Mouse (Mus musculus): Measurements from ENCODE around the gene Sgms1.

The Sgms1 gene

DNA sequence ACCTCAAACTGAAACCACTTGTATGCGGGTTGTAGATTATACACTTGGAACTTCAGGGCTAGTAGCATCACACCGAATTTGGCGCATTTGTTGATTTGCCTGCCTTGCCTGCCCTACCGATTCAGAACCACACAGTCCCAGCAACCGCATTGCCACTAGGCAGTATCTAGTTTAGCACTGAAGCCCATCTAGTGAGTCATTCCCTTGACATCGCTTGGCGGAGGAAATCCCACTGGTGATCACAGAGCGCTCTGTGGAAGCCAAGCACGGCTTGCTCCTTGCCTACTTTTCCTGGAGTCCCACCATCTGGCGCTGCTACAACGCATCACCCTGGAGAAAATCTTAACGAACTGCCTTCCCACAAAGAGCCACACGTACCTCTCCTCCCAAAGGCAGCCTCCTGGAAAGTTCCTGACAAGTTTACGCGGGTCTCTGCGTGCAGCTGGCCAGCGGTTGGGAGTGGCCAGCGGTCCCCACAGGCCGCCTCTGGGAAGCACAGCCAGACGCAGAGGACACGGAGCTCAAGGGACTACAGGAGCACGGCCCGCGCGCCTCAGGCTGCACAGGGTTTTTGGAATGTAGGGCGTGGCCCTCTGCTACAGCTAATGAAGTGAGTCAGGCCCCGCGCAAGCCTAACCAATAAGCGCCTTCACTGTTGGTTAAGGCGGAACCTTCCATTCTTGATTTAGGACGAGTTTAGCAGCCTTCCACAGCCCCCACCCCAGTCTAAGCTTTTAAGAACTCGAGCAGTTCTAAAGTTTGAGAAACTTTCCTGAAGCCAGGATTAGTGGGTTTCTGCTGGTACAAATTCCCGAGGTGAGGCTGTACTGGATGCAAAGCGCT, 178.8 kb downstream of the Sgms1 start:
- peak; percentile 66 for DNase-seq (ENCODE audit: low spot score)

DNA sequence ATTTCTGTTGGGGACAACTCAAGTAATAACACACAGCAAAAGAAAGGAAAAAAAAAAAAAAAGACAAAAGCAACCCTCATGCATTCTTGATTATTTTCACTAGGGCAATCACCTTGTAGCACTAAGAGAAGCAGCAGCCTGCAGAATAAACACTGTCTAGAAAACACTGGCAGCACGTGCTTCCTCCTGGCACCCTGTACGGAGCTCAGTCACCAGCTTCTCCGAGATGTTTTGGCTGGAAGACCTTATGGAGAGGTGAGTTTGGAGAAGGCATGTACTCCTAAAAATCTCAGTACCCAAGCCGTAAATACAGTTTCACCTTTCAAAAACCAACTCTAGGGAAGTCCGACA, 179.4 kb downstream of the Sgms1 start:
- no peak for DNase-seq (ENCODE audit: low spot score)

DNA sequence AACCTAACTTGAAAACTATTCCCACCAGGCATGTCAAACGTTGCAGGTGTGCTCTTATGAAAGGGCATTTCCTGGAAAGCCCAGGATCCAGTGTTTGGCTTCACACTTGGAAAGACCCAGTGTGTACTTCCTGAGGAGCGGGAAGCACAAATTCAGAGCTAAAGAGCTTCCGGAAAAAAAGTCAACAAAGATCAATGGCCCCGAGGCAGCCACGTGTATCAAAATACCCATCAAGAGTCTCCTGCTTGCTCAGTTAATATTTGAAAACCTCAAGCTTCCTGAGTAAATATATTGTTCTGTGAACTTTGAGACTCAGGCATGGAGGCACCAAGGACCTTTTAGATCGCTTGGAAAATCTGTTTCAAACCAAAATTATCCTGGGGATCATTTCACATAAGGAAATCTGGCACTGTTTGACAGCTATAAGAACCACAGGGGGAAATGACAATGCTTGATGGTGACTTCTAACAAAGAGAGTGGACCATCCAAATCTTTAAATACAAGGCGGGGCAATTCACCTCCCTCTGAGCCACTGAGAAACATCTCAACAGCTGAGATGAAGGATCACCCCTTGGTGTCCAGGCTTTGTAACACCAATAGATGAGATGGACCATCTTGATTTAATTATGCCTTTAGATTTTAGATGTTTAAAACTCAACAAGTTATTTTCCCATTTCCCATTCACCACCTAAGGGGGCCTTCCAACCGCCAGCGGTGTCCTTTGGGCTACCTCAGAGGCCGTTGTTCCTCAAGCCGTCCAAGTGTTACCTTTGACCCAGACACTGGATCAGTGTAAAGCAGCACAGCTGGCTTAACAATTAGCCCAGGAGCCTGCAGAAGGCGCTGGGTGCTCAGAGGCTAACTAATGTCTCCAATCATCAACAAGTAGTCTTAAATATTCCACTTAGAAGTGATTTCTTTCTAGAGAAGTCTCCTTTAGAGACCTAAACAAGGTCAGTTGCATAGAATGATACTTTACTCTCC, 187.1 kb downstream of the Sgms1 start:
- no peak for DNase-seq (ENCODE audit: low spot score)

DNA sequence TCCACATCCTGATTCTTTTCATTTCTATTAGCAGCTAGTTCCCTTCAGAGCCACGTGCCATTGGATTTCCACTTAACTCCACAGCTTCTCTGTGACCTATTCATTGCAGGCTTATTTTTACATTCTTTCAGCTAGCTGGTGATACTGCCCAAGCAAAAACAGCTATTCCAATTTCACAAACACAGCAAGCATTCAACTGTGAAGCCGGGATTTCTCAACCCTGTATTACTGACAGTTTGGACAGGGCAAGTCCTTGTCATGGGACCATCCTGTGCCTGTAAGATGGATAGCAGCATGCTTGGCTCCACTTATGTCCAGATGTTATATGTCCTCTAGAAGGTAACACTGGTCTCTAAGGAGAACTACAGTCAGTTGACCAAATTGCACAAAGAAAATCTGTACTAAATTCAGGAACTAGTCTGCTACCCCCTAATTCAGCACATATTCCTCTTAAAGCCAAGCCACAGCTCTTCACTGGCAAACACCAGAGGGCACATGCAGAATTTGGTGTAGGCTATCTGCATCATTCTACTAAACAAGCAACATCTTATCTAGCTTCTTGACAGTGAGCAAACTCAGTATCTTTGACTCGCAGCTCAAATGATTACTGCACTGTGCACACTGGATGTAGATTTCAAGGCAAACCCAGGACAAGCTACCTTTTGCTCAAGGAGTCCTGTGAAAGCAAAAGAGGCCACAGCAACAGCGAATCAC, 189.5 kb downstream of the Sgms1 start:
- no peak for DNase-seq (ENCODE audit: low spot score)

DNA sequence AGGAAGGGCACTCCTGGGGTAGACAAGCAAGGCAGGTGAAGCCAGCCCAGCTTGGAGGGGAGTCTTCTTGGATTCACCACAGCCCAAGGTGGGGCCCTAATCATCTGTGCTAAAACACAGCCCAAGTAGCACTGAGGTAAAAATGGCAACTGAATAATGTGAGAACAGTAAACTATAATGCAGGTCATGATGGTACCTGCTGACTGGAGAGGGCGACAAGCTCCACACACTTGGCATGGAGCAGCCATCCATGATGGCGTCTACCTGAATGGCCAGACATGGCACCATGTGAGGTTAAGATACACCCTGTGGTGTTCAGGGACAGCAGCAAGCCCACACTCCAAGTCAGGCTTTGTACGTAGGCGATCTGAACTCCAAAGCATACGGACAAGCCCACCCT, 190.4 kb downstream of the Sgms1 start:
- DNase-seq (ENCODE audit: low spot score): no peak

DNA sequence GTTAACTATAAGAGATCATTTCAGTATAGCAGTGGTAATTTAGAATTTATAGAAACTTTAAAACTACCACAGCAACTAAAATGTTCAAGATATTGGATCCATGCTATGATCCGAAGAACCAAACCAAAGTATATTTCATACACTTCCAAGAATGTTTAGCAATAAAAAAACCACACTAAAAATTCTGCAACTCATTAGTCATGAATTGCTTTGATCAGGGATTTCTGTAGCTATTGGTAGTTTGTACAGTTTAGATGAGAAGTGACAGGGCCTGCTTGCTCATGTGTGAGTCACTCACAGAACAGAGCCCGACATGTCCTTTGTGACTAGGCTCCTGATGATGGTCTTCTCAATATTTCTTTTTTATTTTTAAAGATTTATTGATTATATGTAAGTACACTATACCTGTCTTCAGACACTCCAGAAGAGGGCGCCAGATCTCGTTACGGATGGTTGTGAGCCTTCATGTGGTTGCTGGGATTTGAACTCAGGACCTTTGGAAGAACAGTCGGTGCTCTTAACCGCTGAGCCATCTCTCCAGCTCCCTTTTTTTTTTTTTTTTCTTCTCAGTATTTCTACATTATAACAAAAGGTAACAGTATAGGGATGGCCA, 190.9 kb downstream of the Sgms1 start:
- no peak for DNase-seq (ENCODE audit: low spot score)

DNA sequence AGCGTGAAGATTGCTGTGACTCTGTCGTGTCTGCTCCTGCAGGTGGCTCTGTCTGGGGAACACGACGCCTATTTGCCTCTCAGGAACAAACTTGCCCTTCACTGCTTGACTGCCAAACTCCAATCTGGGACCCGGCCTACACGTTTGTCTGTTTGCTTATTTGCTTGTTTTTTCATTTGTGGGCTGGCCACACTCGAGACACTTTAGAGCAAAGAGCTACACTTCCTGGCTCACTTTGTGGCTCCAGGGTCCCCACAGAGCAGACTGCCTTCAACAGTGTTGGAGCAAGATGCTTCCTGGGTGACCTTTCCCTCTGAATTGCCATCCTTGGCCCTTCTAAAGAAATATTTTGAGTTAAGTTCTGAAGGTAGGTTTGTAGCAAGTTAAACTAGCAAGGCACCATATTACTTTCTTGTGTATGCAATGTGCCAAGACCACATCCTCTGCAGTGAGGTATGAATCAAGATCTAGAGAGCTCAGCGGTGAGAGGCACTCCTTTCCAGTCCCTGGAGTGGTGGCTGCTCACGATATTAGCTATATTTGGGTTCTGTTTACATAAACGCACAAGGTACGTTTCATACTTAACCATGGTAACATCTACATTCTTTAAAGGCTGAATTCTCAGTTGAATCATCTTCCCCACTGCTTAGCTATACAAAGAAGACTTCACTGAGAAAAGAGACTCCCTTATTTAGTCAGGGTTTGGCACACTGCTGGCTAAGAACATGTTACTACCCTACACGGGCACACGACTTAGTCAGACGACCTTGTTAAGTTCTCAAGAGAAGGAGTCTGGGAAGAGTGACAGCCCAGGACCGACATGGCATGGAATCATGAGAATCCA, 192.3 kb downstream of the Sgms1 start:
- no peak for DNase-seq (ENCODE audit: low spot score)

DNA sequence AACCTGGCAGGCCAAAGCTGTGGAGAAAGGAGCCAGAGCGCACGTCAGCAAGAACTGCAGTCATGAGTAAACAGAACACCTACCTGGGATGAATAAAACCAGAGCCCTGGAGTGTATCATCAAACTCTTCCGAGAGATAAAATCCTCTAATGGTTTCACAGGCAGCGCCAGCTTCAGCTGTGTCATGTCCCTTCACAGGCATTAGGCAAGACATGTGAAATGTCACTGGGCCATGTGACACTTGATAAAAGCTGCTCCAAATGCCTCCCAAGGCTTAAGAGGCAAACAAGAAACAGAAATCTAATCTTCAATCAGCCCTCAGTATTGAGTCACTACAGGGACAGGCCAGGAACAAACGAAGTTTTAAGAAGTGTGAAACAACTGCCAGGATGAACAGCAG, 193.3 kb downstream of the Sgms1 start:
- no peak for DNase-seq (ENCODE audit: low spot score)

DNA sequence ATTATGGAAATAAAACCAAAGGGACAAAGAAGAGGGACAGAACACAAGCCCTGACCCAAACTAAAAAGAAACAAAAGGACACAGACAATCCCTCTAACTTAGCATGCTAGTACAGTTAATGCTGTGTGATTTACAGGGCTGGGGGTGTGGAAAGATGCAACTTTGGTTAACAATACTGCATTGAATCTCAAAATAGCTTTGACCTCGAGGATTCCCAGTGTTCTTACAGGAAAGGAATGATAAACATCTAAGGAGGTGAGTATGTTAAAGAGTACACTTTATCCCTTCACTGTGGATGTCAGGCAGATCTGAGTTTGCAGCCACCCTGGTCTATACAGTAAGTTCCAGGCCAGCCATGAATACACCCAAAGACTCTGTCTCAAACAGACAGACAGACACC, 194.7 kb downstream of the Sgms1 start:
- DNase-seq (ENCODE audit: low spot score): no peak

DNA sequence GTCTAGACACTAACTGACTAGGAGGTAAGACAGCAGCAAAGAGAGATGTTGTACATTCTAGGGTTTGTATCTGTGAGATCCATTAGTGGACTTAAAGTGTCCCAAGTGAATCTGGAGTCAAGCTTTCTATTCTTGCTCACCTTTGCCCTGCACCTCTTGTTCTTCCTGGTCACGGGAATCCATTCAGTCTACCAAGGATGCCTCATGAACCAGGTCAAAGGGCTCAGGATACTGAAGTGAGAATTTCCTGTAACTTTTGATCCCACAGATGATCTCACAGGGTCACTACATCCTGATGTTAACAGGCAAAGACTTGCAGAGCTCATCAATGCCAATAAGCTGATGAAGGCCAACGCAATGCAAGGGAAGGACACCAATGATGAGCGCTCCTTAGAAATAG, 195.4 kb downstream of the Sgms1 start:
- DNase-seq (ENCODE audit: low spot score): no peak

DNA sequence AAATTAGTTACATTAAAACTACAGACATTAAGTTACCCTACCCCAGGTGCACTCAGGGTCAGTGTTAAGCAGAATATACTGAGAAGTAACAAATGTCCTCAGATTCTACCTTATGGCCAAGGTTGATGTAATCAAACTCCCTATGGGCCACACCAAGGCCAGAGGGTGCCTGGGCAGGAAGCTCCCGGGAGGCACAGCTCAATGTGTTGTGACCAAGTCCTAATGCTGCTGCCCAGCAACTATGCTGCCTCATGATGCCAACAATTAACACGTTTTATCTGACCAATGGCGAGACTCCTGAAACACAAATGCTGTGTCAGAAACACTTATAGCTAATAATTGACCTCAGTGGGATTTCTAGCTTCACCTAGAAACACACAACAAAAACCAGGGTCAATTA, 197.9 kb downstream of the Sgms1 start:
- DNase-seq (ENCODE audit: low spot score): no peak

DNA sequence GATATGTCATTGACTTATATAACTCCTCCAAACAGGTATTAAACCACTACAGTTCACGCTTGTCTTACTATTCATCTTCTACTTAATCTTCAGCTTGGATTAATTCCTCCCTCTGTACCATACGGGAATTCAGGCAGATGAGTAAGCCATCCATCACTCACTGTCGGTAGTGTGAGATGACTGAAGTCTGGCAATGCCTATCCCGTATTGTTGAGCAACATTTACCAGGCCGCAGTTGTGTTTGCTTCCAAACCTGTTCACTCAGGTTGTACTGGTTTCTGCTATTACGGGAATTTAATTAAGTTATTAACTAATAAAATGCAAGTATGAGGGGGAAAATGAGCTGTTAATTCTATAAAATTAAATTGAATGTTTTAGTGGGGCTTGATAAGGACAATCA, 199.6 kb downstream of the Sgms1 start:
- DNase-seq (ENCODE audit: low spot score): no peak

DNA sequence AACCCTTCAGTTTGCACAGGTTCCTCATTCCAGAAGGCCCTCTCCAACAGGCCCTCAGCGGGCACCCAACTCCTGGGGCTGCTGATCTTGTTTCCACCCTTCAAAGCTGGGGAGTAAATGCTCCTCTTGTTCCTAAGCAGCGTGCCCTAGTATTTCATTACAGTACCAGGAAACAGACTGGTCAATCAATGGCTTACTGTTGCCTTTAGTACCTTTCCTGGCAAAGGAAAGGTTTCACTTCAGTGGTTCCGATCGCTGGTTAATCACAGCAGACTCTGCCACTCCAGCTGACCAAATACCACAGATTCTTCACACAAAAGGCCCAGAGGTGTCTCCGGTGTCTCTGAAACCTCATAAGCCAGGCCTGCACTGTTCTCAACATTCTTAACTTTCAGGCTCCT, 200.5 kb downstream of the Sgms1 start:
- DNase-seq (ENCODE audit: low spot score): no peak

DNA sequence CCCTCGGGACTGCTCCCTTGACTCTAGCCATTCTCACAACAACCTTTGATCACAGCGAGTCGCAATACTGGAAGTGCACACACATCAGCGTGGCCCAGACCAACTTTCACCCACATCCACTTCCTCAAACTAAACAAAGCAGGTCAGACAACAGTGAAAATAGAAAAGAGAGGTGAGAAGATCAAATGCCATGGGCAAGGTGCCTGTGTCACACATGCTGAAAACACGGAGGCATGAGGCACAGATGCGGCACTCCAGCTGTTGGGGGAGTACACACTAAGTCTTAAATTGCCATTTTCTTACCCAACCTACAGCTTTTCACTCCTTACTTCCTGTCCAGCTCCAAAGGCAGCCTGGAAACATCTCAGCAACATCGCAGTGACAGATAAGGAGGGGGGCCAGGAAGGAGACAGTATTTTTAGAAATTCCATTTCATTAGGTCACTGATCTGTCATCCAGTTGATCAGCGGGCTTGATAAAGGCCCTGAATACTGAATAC, 202.9 kb downstream of the Sgms1 start:
- no peak for DNase-seq (ENCODE audit: low spot score)

DNA sequence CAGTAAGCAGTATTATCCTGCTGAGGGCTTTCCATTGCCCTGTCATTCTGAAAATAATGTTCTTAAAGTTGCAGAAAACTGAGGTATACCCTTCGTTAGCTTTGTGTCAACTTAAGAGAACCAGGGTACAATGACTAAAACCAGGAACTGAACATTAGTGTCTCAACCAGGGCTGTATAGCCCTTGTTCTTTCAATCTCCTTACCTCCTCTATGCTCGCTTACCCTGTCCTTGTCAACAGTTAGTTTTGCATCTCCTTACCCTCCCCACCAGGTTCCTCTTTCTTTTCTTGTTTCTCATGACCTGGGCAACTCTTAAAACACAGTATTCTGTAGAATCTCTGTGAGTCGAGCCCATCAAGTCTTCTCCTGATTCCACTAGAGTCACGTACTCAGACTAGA, 206.5 kb downstream of the Sgms1 start:
- DNase-seq (ENCODE audit: low spot score): no peak

DNA sequence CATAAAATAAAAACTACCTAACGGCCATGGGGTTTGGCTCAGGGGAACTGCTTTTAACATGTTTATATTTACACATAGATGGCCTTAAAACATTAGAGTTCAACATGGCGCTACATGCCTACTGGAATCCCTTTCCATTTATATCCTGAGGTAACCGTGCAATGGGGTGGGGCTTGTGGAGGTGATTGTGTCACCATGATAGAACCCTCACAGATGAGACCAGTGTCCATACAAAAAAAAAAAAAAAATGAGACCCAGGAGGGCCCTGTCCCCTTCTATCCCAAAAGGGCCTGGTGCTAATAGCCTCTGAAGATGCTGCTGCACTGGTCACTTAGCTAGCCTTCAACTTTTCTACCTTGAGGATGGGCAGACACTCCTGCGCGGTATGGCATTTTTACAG, 207.0 kb downstream of the Sgms1 start:
- no peak for DNase-seq (ENCODE audit: low spot score)

DNA sequence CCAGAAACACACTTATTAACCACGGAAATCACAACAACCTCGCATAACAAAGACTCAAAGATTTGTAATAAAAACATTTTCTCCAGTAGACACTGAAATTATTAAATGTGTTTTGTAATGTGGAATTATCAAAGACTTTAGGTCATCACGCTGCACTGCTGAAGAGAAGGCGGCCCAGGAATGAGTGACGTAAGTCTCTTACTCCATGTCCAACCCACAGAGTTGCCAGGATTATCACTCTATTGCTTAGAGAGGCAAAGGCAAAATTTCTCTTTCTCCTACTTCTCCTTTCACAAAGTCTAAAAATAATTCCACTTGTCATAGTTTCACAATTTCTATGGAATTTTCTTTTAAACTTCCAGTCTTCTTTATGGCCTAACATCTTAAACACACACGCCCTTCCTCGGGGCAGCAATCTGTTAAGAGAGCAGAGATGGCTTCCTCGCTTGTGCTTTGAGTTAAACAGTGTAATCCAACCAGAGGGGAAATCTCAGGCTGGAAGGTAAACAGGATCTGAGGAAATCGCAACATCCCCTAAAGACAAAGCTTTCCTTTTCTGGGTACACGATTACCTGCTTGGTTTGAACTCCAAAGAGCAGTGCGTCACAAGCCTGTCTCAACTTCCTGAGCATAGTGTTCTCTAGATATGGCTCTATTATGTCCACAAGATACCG, 207.7 kb downstream of the Sgms1 start:
- DNase-seq (ENCODE audit: low spot score): no peak

DNA sequence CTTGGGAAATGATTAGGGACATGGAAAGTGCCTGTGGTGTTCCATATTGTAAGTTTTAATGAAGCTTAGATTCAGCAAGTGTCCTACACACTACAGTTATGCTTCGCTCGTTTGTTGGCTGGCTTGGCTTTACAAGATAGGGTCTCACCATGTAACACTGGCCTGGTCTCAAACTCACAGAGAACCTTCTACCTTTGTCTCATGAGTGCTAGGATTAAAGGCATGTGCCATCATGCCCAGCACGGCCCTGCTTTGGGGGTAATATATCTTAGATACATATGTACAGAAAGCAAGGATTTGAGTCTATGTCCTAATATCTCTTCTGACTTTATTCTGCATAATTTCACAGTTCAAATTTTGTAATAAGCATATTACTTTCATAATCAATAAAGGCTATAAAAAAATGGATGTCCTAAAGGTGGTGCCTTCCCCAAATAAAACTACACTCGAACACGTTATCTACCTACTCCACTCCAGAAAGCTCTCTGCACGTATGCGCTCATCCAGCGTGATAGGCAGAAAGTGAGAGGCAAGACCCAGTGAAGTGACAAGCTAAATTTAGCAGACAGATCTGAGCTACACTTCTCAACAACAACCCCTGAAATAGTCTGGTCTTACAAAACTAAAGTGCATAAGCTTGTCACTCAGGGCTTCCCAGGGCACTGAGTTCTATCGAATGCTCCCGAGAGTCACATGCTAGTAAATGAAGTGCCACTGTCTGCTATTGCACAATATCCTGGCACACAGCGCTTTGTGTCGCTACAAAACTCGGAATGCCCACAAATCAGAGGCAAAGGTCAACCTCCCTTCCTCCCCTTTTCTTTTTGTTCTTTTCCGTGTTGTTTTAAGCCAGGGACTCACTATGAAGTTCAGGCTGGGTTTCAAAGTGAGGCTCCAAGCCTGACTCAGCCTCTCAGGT, 208.5 kb downstream of the Sgms1 start:
- no peak for DNase-seq (ENCODE audit: low spot score)

DNA sequence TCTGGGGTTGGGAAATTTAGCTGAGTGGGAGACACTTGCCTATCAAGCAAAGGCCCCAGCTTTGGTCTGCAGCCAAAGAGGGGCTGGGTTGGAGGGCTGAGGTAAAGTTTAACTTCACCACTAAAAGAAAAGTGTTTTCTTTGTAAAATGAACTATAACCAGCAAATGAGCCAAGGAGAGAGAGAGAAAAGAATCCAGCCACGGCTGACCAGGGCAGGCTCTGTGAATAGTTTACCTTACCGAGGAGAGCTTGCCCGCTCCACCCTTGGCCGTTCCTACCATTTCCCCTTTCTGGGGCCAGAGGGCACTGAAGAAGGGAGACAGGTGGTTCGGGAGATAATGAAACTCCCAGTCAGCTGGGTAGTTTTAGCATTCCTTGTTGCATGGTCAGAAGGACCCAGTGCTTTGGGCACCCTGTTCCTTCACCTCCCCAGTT, 209.5 kb downstream of the Sgms1 start:
- DNase-seq (ENCODE audit: low spot score): no peak
